ENCODE assay signal across 32 mouse cellular contexts in genomic region chrX:164459205-164459878, GRCm38 (mm10). TPM values are rescaled to one million over a fixed set of nuclear protein-coding genes. Genes with fewer than 3 reads are reported as not detected.
DNase-seq lines count a peak whose midpoint lies in the region; TF ChIP-seq lines count a peak whose summit lies in the region.
"Had no signal": no experiment of that assay in that cellular context is flagged by ENCODE, and none has a peak within 500 bp of the region (broad histone marks: within the 10 kb centered on the region; RNA-seq: fewer than 3 reads in every experiment).

No protein-coding gene starts in this region.

- no peaks in the 10 kb centered on the region for H3K4me1 ChIP-seq in heart, adult 2 months (ENCODE audit: control insufficient read depth, insufficient read depth, low read length)
- H3K4me1 ChIP-seq: embryonic facial prominence, embryonic 10.5 days; heart, embryonic 15.5 days; hindbrain, embryonic 15.5 days; limb, embryonic 10.5 days; liver, embryonic 15.5 days; midbrain, embryonic 15.5 days had no signal

- no peak for TF ChIP-seq POLR2A in heart, adult 2 months (IDR thresholded peaks at IDR 0.05; ENCODE audit: insufficient read depth, low read depth, low read length)

- no peak overlapping the region for H3K27ac ChIP-seq in heart, adult 2 months
- H3K27ac ChIP-seq in layer of hippocampus, adult 2 months, result no peak overlapping the region
- H3K27ac ChIP-seq: embryonic facial prominence, embryonic 10.5 days; heart, embryonic 15.5 days; hindbrain, embryonic 15.5 days; limb, embryonic 10.5 days; liver, embryonic 15.5 days; midbrain, embryonic 15.5 days had no signal

- no peak for DNase-seq in heart, adult 2 months
- no peak for DNase-seq in heart, adult 11 months
- DNase-seq in layer of hippocampus, adult 2 months (ENCODE audit: low spot score in 2 of 2), result no peak
- DNase-seq in layer of hippocampus, adult 11-12 months (ENCODE audit: low spot score), result no peak
- DNase-seq in 416B (ENCODE audit: low read depth), result peak; percentile 41
- peak; percentile 8 for DNase-seq in R1 (ENCODE audit: low read depth, low spot score)
- DNase-seq in cerebellum, adult 18-20 months, result no peak
- DNase-seq: adrenal gland, postnatal 25 days; B cell, adult 2 months; cerebellum, adult 2 months; cerebellum, postnatal 36 days; gastrocnemius, postnatal 10 days; heart, postnatal 4 days; kidney, adult 18-20 months; lung, postnatal 14 days; thymus, adult 18-20 months had no signal

- no peaks in the 10 kb centered on the region for H3K27me3 ChIP-seq in heart, adult 2 months (ENCODE audit: control insufficient read depth, insufficient read depth, low read length)
- H3K27me3 ChIP-seq: heart, embryonic 15.5 days; hindbrain, embryonic 15.5 days; liver, embryonic 15.5 days; midbrain, embryonic 15.5 days had no signal

- no peak for TF ChIP-seq EP300 in heart, adult 2 months (IDR thresholded peaks at IDR 0.05; ENCODE audit: insufficient read depth, low read depth, low read length)

- peak; percentile 36 for TF ChIP-seq CTCF in heart, adult 2 months (IDR thresholded peaks at IDR 0.05)
- peak; percentile 48 for TF ChIP-seq CTCF in layer of hippocampus, adult 2 months (conservative IDR thresholded peaks at IDR 0.05)

- 73% methylated on average over 6 of the region's 6 CpGs for WGBS in heart, adult 2 months

- intact Hi-C loops in heart, adult 2 months (cut with DNase I), result no loop called here

- no peak overlapping the region for H3K4me3 ChIP-seq in heart, adult 2 months
- no peak overlapping the region for H3K4me3 ChIP-seq in layer of hippocampus, adult 2 months
- H3K4me3 ChIP-seq: embryonic facial prominence, embryonic 10.5 days; heart, embryonic 15.5 days; hindbrain, embryonic 15.5 days; limb, embryonic 10.5 days; liver, embryonic 15.5 days; midbrain, embryonic 15.5 days; myocyte had no signal

- no peaks in the 10 kb centered on the region for H3K36me3 ChIP-seq in heart, adult 2 months (ENCODE audit: control insufficient read depth, insufficient read depth, low read length)
- H3K36me3 ChIP-seq: embryonic facial prominence, embryonic 10.5 days; heart, embryonic 15.5 days; hindbrain, embryonic 15.5 days; limb, embryonic 10.5 days; liver, embryonic 15.5 days; midbrain, embryonic 15.5 days had no signal

- H3K9ac ChIP-seq in heart, adult 2 months (ENCODE audit: low read depth, low read length), result no peak overlapping the region
- H3K9ac ChIP-seq: heart, embryonic 15.5 days; hindbrain, embryonic 15.5 days; liver, embryonic 15.5 days; midbrain, embryonic 15.5 days had no signal

- no peaks in the 10 kb centered on the region for H3K79me2 ChIP-seq in heart, adult 2 months (replicated peaks; ENCODE audit: control insufficient read depth, insufficient read depth, low read length)

RNA-seq across cellular contexts. Expression of gene Asb11, which starts 22.5 kb away (rescaled TPM):
- 100 to 1,000 TPM; 120 to 232 TPM for total RNA-seq in heart, adult 2 months (2021)
- 86.4 and 166 TPM in 2 replicates for polyA plus RNA-seq in heart, adult 2 months (2012; rRNA removed)
- total RNA-seq in layer of hippocampus, adult 2 months (2021), result 1 to 10 TPM; 1.0 to 2.8 TPM
- total RNA-seq: adrenal gland, postnatal 25 days had no signal
- polyA plus RNA-seq: embryonic facial prominence, embryonic 10.5 days; forebrain, embryonic 11.5 days; hindbrain, embryonic 15.5 days; limb, embryonic 10.5 days; midbrain, embryonic 15.5 days; neural tube, embryonic 14.5 days; spleen, adult 2 months; stomach, embryonic 14.5 days had no signal

RNA-seq across cellular contexts. Expression of gene Piga, which starts 39.8 kb away (rescaled TPM):
- total RNA-seq in heart, adult 2 months (2021), result 1 to 10 TPM; 1.5 to 2.4 TPM
- polyA plus RNA-seq in heart, adult 2 months (2012; rRNA removed), result 1.0 and 2.1 TPM in 2 replicates
- 1 to 10 TPM; 7.0 to 9.4 TPM for total RNA-seq in layer of hippocampus, adult 2 months (2021)

RNA-seq across cellular contexts. Expression of gene Asb9, which starts 46.8 kb away (rescaled TPM):
- total RNA-seq in heart, adult 2 months (2021), result not detected
- polyA plus RNA-seq in heart, adult 2 months (2012; rRNA removed), result not detected in 2 replicates
- total RNA-seq in layer of hippocampus, adult 2 months (2021), result not detected
- total RNA-seq: adrenal gland, postnatal 25 days; gastrocnemius, postnatal 10 days; heart, adult 8-10 months; heart, postnatal 4 days; layer of hippocampus, adult 8-10 months; left cerebral cortex, adult 18-20 months; megakaryocyte-erythroid progenitor cell, adult 5-6 weeks had no signal
- polyA plus RNA-seq: cerebellum, adult 2 months; heart, embryonic 15.5 days; liver, embryonic 15.5 days; midbrain, embryonic 15.5 days; myocyte; neural tube, embryonic 14.5 days; spleen, adult 2 months; stomach, embryonic 14.5 days; urinary bladder, adult 2 months had no signal

Comparison
In these comparisons a context has a peak if more than half of its experiments do, and no peak if none do; other contexts are left out.
1. DNase-seq: peak in 416B (single experiment) and R1 (single experiment); none in heart, adult 2 months (0 of 2), heart, adult 11 months (single experiment), layer of hippocampus, adult 2 months (0 of 2), layer of hippocampus, adult 11-12 months (single experiment) and cerebellum, adult 18-20 months (0 of 2).
2. RNA of gene Asb11, which starts 22.5 kb away (total RNA-seq): 120 to 232 TPM in heart, adult 2 months; 1.0 to 2.8 TPM in layer of hippocampus, adult 2 months; every median in the first group is over 10 times any median in the second.